Mouse (Mus musculus): Measurements from ENCODE around the gene Plekho2.

GRCm38 (mm10) chr9:65529659-65530058 is 50.2 kb downstream of the Plekho2 start:
- TF ChIP-seq EP300 (IDR thresholded peaks at IDR 0.05; ENCODE audit: low read length) (no peak), ELF1 (IDR thresholded peaks at IDR 0.05; ENCODE audit: low read depth, low read length) (no peak), POLR2A (IDR thresholded peaks at IDR 0.05; ENCODE audit: low read depth, low read length) (no peak), CTCF (conservative IDR thresholded peaks at IDR 0.05 in 1 of 2, IDR thresholded peaks at IDR 0.05 in 1 of 2; ENCODE audit: low read depth in 2 of 2, low read length in 2 of 2) (no peak), ZKSCAN1 (IDR thresholded peaks at IDR 0.05; ENCODE audit: borderline replicate concordance, low read depth, low read length) (no peak), KAT2A (IDR thresholded peaks at IDR 0.05; ENCODE audit: insufficient replicate concordance, low read length) (no peak)
